Mouse (Mus musculus): Measurements from ENCODE around the gene Adprhl2. TPM values are rescaled to one million over a fixed set of nuclear protein-coding genes. Genes with fewer than 3 reads are reported as not detected.

Adprhl2 gene
- polyA plus RNA-seq, 1 experiment from 2014 or later: 56.8 TPM

- peaks cover 7% of the 10 kb centered on the region; the same call in 1 of the 2 replicates for H3K4me1 ChIP-seq (ENCODE audit: control insufficient read depth, insufficient read depth, low read length)
- H3K27me3 ChIP-seq (ENCODE audit: control insufficient read depth, insufficient read depth, low read length): peaks cover 19% of the 10 kb centered on the region
- no peak overlapping the region for H3K27ac ChIP-seq (ENCODE audit: low read depth, low read length)
- H3K4me3 ChIP-seq (ENCODE audit: low read depth, low read length): no peak overlapping the region
- DNase-seq (ENCODE audit: low spot score): no peak
- H3K9ac ChIP-seq (ENCODE audit: low read length): no peak overlapping the region
- H3K9me3 ChIP-seq (ENCODE audit: control insufficient read depth, low read length): no peaks in the 10 kb centered on the region
- H3K36me3 ChIP-seq (ENCODE audit: control insufficient read depth, insufficient read depth, low read length): no peaks in the 10 kb centered on the region
- H3K4me2 ChIP-seq (ENCODE audit: low read depth): no peak overlapping the region
- no peak for ATAC-seq (ENCODE audit: insufficient read depth, low FRiP score, low TSS enrichment)
- WGBS: 30% methylated on average over 13 of the region's 13 CpGs
Observed at GRCm38 (mm10) chr4:126324861-126325260, 3.4 kb upstream of the Adprhl2 start.

- Histone ChIP-seq H3K9me3 (ENCODE audit: control insufficient read depth, low read length) (no peaks in the 10 kb centered on the region), H3K4me1 (ENCODE audit: control insufficient read depth, insufficient read depth, low read length) (peaks cover 7% of the 10 kb centered on the region; the same call in 1 of the 2 replicates), H3K4me3 (ENCODE audit: low read depth, low read length) (no peak overlapping the region), H3K36me3 (ENCODE audit: control insufficient read depth, insufficient read depth, low read length) (peaks cover under 1% of the 10 kb centered on the region; the same call in 1 of the 2 replicates), H3K9ac (ENCODE audit: low read length) (no peak overlapping the region), H3K4me2 (ENCODE audit: low read depth) (no peak overlapping the region), H3K27ac (ENCODE audit: low read depth, low read length) (no peak overlapping the region), H3K27me3 (ENCODE audit: control insufficient read depth, insufficient read depth, low read length) (peaks cover 19% of the 10 kb centered on the region)
- DNase-seq (ENCODE audit: low spot score) (no peak), ATAC-seq (ENCODE audit: insufficient read depth, low FRiP score, low TSS enrichment) (no peak)
- 96% methylated on average over 13 of the region's 13 CpGs for WGBS
Observed at GRCm38 (mm10) chr4:126322646-126323045, 1.1 kb upstream of the Adprhl2 start.

GRCm38 (mm10) chr4:126321854-126322511 lies 480 bp upstream of the Adprhl2 start:
- Histone ChIP-seq H3K36me3 (ENCODE audit: control insufficient read depth, insufficient read depth, low read length) (peaks cover 5% of the 10 kb centered on the region), H3K9ac (ENCODE audit: low read length) (no peak overlapping the region), H3K27me3 (ENCODE audit: control insufficient read depth, insufficient read depth, low read length) (peaks cover 19% of the 10 kb centered on the region), H3K4me2 (ENCODE audit: low read depth) (peak overlapping the region; percentile 17), H3K4me3 (ENCODE audit: low read depth, low read length) (peak overlapping the region; percentile 65; the same call in 1 of the 2 replicates), H3K4me1 (ENCODE audit: control insufficient read depth, insufficient read depth, low read length) (peaks cover 7% of the 10 kb centered on the region; the same call in 1 of the 2 replicates), H3K27ac (ENCODE audit: low read depth, low read length) (no peak overlapping the region), H3K9me3 (ENCODE audit: control insufficient read depth, low read length) (no peaks in the 10 kb centered on the region)
- ATAC-seq (ENCODE audit: insufficient read depth, low FRiP score, low TSS enrichment) (peak; percentile 25; the same call in 1 of the 2 replicates), DNase-seq (ENCODE audit: low spot score) (no peak)
- 55% methylated on average over 28 of the region's 28 CpGs for WGBS

GRCm38 (mm10) chr4:126319806-126320205 lies 1.7 kb downstream of the Adprhl2 start:
- Histone ChIP-seq H3K4me1 (ENCODE audit: control insufficient read depth, insufficient read depth, low read length) (peaks cover 7% of the 10 kb centered on the region; the same call in 1 of the 2 replicates), H3K27ac (ENCODE audit: low read depth, low read length) (no peak overlapping the region), H3K9me3 (ENCODE audit: control insufficient read depth, low read length) (no peaks in the 10 kb centered on the region), H3K4me2 (ENCODE audit: low read depth) (no peak overlapping the region), H3K4me3 (ENCODE audit: low read depth, low read length) (no peak overlapping the region), H3K27me3 (ENCODE audit: control insufficient read depth, insufficient read depth, low read length) (peaks cover 8% of the 10 kb centered on the region), H3K9ac (ENCODE audit: low read length) (no peak overlapping the region), H3K36me3 (ENCODE audit: control insufficient read depth, insufficient read depth, low read length) (peaks cover 17% of the 10 kb centered on the region)
- ATAC-seq (ENCODE audit: insufficient read depth, low FRiP score, low TSS enrichment) (no peak), DNase-seq (ENCODE audit: low spot score) (no peak)
- WGBS: 95% methylated on average over 6 of the region's 6 CpGs

- ATAC-seq (ENCODE audit: insufficient read depth, low FRiP score, low TSS enrichment): no peak
- Histone ChIP-seq H3K9me3 (ENCODE audit: control insufficient read depth, low read length) (no peaks in the 10 kb centered on the region), H3K4me1 (ENCODE audit: control insufficient read depth, insufficient read depth, low read length) (peaks cover 7% of the 10 kb centered on the region; the same call in 1 of the 2 replicates), H3K27ac (ENCODE audit: low read depth, low read length) (no peak overlapping the region), H3K4me2 (ENCODE audit: low read depth) (no peak overlapping the region), H3K27me3 (ENCODE audit: control insufficient read depth, insufficient read depth, low read length) (no peaks in the 10 kb centered on the region), H3K4me3 (ENCODE audit: low read depth, low read length) (no peak overlapping the region), H3K36me3 (ENCODE audit: control insufficient read depth, insufficient read depth, low read length) (peaks cover 17% of the 10 kb centered on the region), H3K9ac (ENCODE audit: low read length) (no peak overlapping the region)
- DNase-seq (ENCODE audit: low spot score): no peak
- WGBS: 95% methylated on average over 13 of the region's 13 CpGs
Observed at GRCm38 (mm10) chr4:126316443-126317040, 5.0 kb downstream of the Adprhl2 start.

GRCm38 (mm10) chr4:126315931-126316330 lies 5.6 kb downstream of the Adprhl2 start:
- Histone ChIP-seq H3K4me3 (ENCODE audit: low read depth, low read length) (no peak overlapping the region), H3K9me3 (ENCODE audit: control insufficient read depth, low read length) (no peaks in the 10 kb centered on the region), H3K27me3 (ENCODE audit: control insufficient read depth, insufficient read depth, low read length) (no peaks in the 10 kb centered on the region), H3K36me3 (ENCODE audit: control insufficient read depth, insufficient read depth, low read length) (peaks cover 17% of the 10 kb centered on the region), H3K27ac (ENCODE audit: low read depth, low read length) (no peak overlapping the region), H3K4me1 (ENCODE audit: control insufficient read depth, insufficient read depth, low read length) (peaks cover 7% of the 10 kb centered on the region; the same call in 1 of the 2 replicates), H3K9ac (ENCODE audit: low read length) (no peak overlapping the region), H3K4me2 (ENCODE audit: low read depth) (no peak overlapping the region)
- DNase-seq (ENCODE audit: low spot score): no peak
- no peak for ATAC-seq (ENCODE audit: insufficient read depth, low FRiP score, low TSS enrichment)
- WGBS: 50% methylated on average over 5 of the region's 5 CpGs

- ATAC-seq (ENCODE audit: insufficient read depth, low FRiP score, low TSS enrichment): no peak
- H3K9me3 ChIP-seq (ENCODE audit: control insufficient read depth, low read length): no peaks in the 10 kb centered on the region
- DNase-seq (ENCODE audit: low spot score): peak; percentile 38
- H3K9ac ChIP-seq (ENCODE audit: low read length): no peak overlapping the region
- no peaks in the 10 kb centered on the region for H3K4me1 ChIP-seq (ENCODE audit: control insufficient read depth, insufficient read depth, low read length)
- no peak overlapping the region for H3K4me2 ChIP-seq (ENCODE audit: low read depth)
- no peaks in the 10 kb centered on the region for H3K27me3 ChIP-seq (ENCODE audit: control insufficient read depth, insufficient read depth, low read length)
- no peak overlapping the region for H3K4me3 ChIP-seq (ENCODE audit: low read depth, low read length)
- peaks cover 17% of the 10 kb centered on the region for H3K36me3 ChIP-seq (ENCODE audit: control insufficient read depth, insufficient read depth, low read length)
- WGBS: 48% methylated on average over 10 of the region's 10 CpGs
- H3K27ac ChIP-seq (ENCODE audit: low read depth, low read length): no peak overlapping the region
Observed at GRCm38 (mm10) chr4:126314393-126314792, 7.1 kb downstream of the Adprhl2 start.

- no peak overlapping the region for H3K9ac ChIP-seq (ENCODE audit: low read length)
- no peaks in the 10 kb centered on the region for H3K27me3 ChIP-seq (ENCODE audit: control insufficient read depth, insufficient read depth, low read length)
- H3K9me3 ChIP-seq (ENCODE audit: control insufficient read depth, low read length): no peaks in the 10 kb centered on the region
- H3K4me3 ChIP-seq (ENCODE audit: low read depth, low read length): no peak overlapping the region
- H3K36me3 ChIP-seq (ENCODE audit: control insufficient read depth, insufficient read depth, low read length): peaks cover 17% of the 10 kb centered on the region
- no peak overlapping the region for H3K27ac ChIP-seq (ENCODE audit: low read depth, low read length)
- no peaks in the 10 kb centered on the region for H3K4me1 ChIP-seq (ENCODE audit: control insufficient read depth, insufficient read depth, low read length)
- 40% methylated on average over 5 of the region's 5 CpGs for WGBS
- no peak for ATAC-seq (ENCODE audit: insufficient read depth, low FRiP score, low TSS enrichment)
- no peak for DNase-seq (ENCODE audit: low spot score)
- no peak overlapping the region for H3K4me2 ChIP-seq (ENCODE audit: low read depth)
Observed at GRCm38 (mm10) chr4:126313202-126313601, 8.3 kb downstream of the Adprhl2 start.
